Comparison of ENCODE assay signal across 8 mouse cellular contexts in the genomic region with DNA sequence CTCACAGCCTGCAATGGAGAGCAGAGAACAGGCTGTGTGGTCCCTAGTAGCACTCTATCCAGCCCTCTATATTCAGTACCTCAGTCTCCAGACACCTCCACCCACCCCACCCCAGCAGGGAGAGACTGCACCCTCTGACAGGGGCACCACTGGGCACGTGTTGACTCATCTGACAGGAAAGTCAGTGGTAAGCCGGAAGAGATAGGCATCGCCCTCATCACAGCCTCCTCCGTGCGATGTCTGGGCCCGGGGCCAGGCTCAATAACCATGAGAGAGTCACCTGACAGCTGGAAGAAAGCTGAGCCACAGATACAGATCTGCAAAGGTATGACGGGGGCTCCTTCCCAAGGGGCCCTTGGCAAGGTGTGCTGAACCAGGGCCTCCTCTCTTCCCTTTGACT. TPM values are rescaled to one million over a fixed set of nuclear protein-coding genes. Genes with fewer than 3 reads are reported as not detected.
DNase-seq lines count a peak whose midpoint lies in the region; ATAC-seq lines count a peak whose summit lies in the region.

No protein-coding gene starts in this region.

- H3K4me1 ChIP-seq in limb, embryonic 15.5 days = peaks cover 39% of the 10 kb centered on the region
- H3K4me1 ChIP-seq in limb, embryonic 10.5 days = peaks cover 29% of the 10 kb centered on the region
- peaks cover 27% of the 10 kb centered on the region for H3K4me1 ChIP-seq in intestine, embryonic 15.5 days (replicated peaks)

- WGBS in limb, embryonic 15.5 days = 62% methylated on average over 7 of the region's 7 CpGs
- WGBS in limb, embryonic 10.5 days = 87% methylated on average over 7 of the region's 7 CpGs
- WGBS in intestine, embryonic 15.5 days = 49% methylated on average over 7 of the region's 7 CpGs

- no peak overlapping the region for H3K4me2 ChIP-seq in limb, embryonic 15.5 days
- H3K4me2 ChIP-seq in intestine, embryonic 15.5 days (replicated peaks) = no peak overlapping the region

- no peak for ATAC-seq in limb, embryonic 15.5 days (ENCODE audit: insufficient number of reproducible peaks, low FRiP score, low TSS enrichment, low read depth)
- peak; percentile 52 for ATAC-seq in intestine, embryonic 15.5 days

- H3K27ac ChIP-seq in limb, embryonic 15.5 days = peak overlapping the region; percentile 50
- no peak overlapping the region for H3K27ac ChIP-seq in limb, embryonic 10.5 days
- peak overlapping the region; percentile 65 for H3K27ac ChIP-seq in intestine, embryonic 15.5 days

- no peak for DNase-seq in limb, embryonic 10.5 days (ENCODE audit: low spot score)
- peak; percentile 83 for DNase-seq in lung, postnatal 36 days
- peak; percentile 80 for DNase-seq in thymus, postnatal 4 days
- DNase-seq in layer of hippocampus, postnatal 14 days (ENCODE audit: low spot score in 2 of 2) = no peak
- DNase-seq in right cerebral cortex, postnatal 10 days (ENCODE audit: low spot score in 2 of 2) = no peak
- DNase-seq in cerebellum, adult 11 months = no peak

- no peaks in the 10 kb centered on the region for H3K9me3 ChIP-seq in limb, embryonic 15.5 days
- H3K9me3 ChIP-seq in limb, embryonic 10.5 days (replicated peaks) = no peaks in the 10 kb centered on the region
- H3K9me3 ChIP-seq in intestine, embryonic 15.5 days = no peaks in the 10 kb centered on the region

- no peak overlapping the region for H3K9ac ChIP-seq in limb, embryonic 15.5 days
- H3K9ac ChIP-seq in intestine, embryonic 15.5 days = no peak overlapping the region

- H3K36me3 ChIP-seq in limb, embryonic 15.5 days = no peaks in the 10 kb centered on the region
- no peaks in the 10 kb centered on the region for H3K36me3 ChIP-seq in limb, embryonic 10.5 days
- H3K36me3 ChIP-seq in intestine, embryonic 15.5 days = no peaks in the 10 kb centered on the region

- H3K4me3 ChIP-seq in limb, embryonic 15.5 days = no peak overlapping the region
- no peak overlapping the region for H3K4me3 ChIP-seq in limb, embryonic 10.5 days
- no peak overlapping the region for H3K4me3 ChIP-seq in intestine, embryonic 15.5 days (replicated peaks)

- no peaks in the 10 kb centered on the region for H3K27me3 ChIP-seq in limb, embryonic 15.5 days
- H3K27me3 ChIP-seq in limb, embryonic 10.5 days (ENCODE audit: low read depth, poor library complexity, severe bottlenecking) = no peaks in the 10 kb centered on the region
- no peaks in the 10 kb centered on the region for H3K27me3 ChIP-seq in intestine, embryonic 15.5 days (replicated peaks)

RNA-seq across cellular contexts. Expression of a gene that starts 40.8 kb away (rescaled TPM):
- polyA plus RNA-seq in limb, embryonic 15.5 days (2015; fragmentation: Nextera tagmentation; extraction: Ambion mirVana) = 2.9 and 3.0 TPM in 2 replicates
- polyA plus RNA-seq in limb, embryonic 10.5 days (2016; fragmentation: Nextera tagmentation; extraction: Ambion mirVana) = 0.25 and 0.38 TPM in 2 replicates
- 2.3 and 2.8 TPM in 2 replicates for polyA plus RNA-seq in intestine, embryonic 15.5 days (2015; fragmentation: Nextera tagmentation; extraction: Ambion mirVana)
- total RNA-seq in layer of hippocampus, postnatal 14 days (2021) = 1 to 10 TPM; 5.0 to 6.1 TPM

RNA-seq across cellular contexts. Expression of a gene that starts 41.0 kb away (rescaled TPM):
- polyA plus RNA-seq in limb, embryonic 15.5 days (2015; fragmentation: Nextera tagmentation; extraction: Ambion mirVana) = 2.7 and 3.9 TPM in 2 replicates
- polyA plus RNA-seq in limb, embryonic 10.5 days (2016; fragmentation: Nextera tagmentation; extraction: Ambion mirVana) = 2.8 and 3.1 TPM in 2 replicates
- polyA plus RNA-seq in intestine, embryonic 15.5 days (2015; fragmentation: Nextera tagmentation; extraction: Ambion mirVana) = 3.7 and 3.8 TPM in 2 replicates
- total RNA-seq in layer of hippocampus, postnatal 14 days (2021) = 1 to 10 TPM; 3.4 to 3.5 TPM

Comparison
In these comparisons a context has a peak if more than half of its experiments do, and no peak if none do; other contexts are left out.
1. DNase-seq: peak in lung, postnatal 36 days (single experiment) and thymus, postnatal 4 days (single experiment); none in limb, embryonic 10.5 days (single experiment), layer of hippocampus, postnatal 14 days (0 of 2), right cerebral cortex, postnatal 10 days (0 of 2) and cerebellum, adult 11 months (single experiment).